ENCODE assay signal across 8 mouse cellular contexts in the genomic region with DNA sequence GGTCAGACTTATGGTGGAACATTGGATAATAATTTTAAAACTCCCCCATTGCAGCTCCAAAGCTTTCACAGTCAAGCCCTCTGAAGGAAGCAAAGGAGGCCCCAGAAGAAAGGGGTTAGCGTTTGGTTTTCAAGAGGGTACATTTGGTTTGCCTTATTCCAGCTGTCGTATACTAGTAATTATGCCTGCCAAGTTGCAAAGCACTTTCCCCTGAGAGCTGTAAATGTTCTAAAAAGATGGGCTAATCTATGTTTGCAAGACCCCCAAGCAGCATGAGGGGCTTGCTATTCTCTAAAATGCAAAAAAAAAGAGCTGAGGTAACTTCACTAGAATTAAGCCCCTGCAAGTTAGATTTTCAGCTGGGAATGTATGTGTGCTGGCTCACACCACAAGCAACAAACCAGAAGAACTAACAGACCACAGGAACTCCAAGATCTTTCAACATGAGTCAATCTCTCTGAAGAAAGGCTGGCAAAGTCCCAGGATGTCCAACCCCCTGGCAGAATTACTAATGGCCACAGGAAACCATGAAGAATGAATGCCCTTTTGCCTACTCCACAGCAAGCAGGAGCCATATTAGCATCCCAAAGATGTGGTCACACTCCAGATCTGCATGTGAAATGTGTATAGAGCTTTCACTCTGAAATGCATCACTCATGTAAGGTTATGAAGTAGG.
DNase-seq lines count a peak whose midpoint lies in the region; ATAC-seq and TF ChIP-seq lines count a peak whose summit lies in the region.

No protein-coding gene starts in this region.

- no peaks in the 10 kb centered on the region for H3K36me3 ChIP-seq in kidney, embryonic 16.5 days (ENCODE audit: insufficient read depth, low read length)

- H3K27me3 ChIP-seq in kidney, embryonic 16.5 days (ENCODE audit: insufficient read depth, low read length): no peaks in the 10 kb centered on the region
- H3K27me3 ChIP-seq in cerebellum, adult 2 months (ENCODE audit: control insufficient read depth, insufficient read depth, low read length): no peaks in the 10 kb centered on the region

- H3K9me3 ChIP-seq in kidney, embryonic 16.5 days (ENCODE audit: low read length): no peaks in the 10 kb centered on the region

- WGBS in kidney, embryonic 16.5 days: 44% methylated on average over 2 of the region's 2 CpGs
- 31% methylated on average over 2 of the region's 2 CpGs for WGBS in bone marrow, adult 2 months
- 32% methylated on average over 2 of the region's 2 CpGs for WGBS in cerebellum, adult 2 months

- no peak for ATAC-seq in kidney, embryonic 16.5 days (ENCODE audit: low FRiP score, low TSS enrichment)
- ATAC-seq in granulocyte monocyte progenitor cell, adult 5-6 weeks (replicated peaks; ENCODE audit: poor library complexity, severe bottlenecking): peak; percentile 54

- H3K4me1 ChIP-seq in kidney, embryonic 16.5 days (ENCODE audit: insufficient read depth, low read length): peaks cover 12% of the 10 kb centered on the region; the same call in 1 of the 2 replicates
- H3K4me1 ChIP-seq in bone marrow, adult 2 months (ENCODE audit: control insufficient read depth, insufficient read depth, low read length): no peaks in the 10 kb centered on the region
- no peaks in the 10 kb centered on the region for H3K4me1 ChIP-seq in cerebellum, adult 2 months (ENCODE audit: control insufficient read depth, insufficient read depth, low read length)

- H3K4me2 ChIP-seq in kidney, embryonic 16.5 days (replicated peaks; ENCODE audit: low read depth, low read length): 0 out of 2 replicates have a peak overlapping the region, but pooled peaks have one; percentile 1

- no peak for TF ChIP-seq POLR2A in bone marrow, adult 2 months (IDR thresholded peaks at IDR 0.05; ENCODE audit: borderline replicate concordance, control insufficient read depth, low read depth, low read length)
- no peak for TF ChIP-seq POLR2A in cerebellum, adult 2 months (IDR thresholded peaks at IDR 0.05; ENCODE audit: borderline replicate concordance, insufficient read depth, low read length)

- H3K9ac ChIP-seq in kidney, embryonic 16.5 days (replicated peaks; ENCODE audit: low read length): no peak overlapping the region

- no peak for TF ChIP-seq CTCF in bone marrow, adult 2 months (IDR thresholded peaks at IDR 0.05; ENCODE audit: control insufficient read depth, insufficient read depth, low read length)
- TF ChIP-seq CTCF in cerebellum, adult 2 months (IDR thresholded peaks at IDR 0.05; ENCODE audit: borderline replicate concordance, insufficient read depth, low read depth, low read length): no peak

- no peak for DNase-seq in kidney, adult 18-20 months
- peak; percentile 85 for DNase-seq in lung, postnatal 10 days
- no peak for DNase-seq in yolk sac, embryonic 10.5 days (ENCODE audit: low spot score)
- DNase-seq in spleen, postnatal 36 days (ENCODE audit: low spot score in 2 of 2): no peak
- no peak for DNase-seq in cerebellum, adult 2 months

- 0 out of 2 replicates have a peak overlapping the region, but pooled peaks have one; percentile 32 for H3K27ac ChIP-seq in kidney, embryonic 16.5 days (ENCODE audit: low read length)
- 0 out of 2 replicates have a peak overlapping the region, but pooled peaks have one; percentile 12 for H3K27ac ChIP-seq in bone marrow, adult 2 months (ENCODE audit: control insufficient read depth, insufficient read depth, low read depth, low read length, poor library complexity)
- H3K27ac ChIP-seq in cerebellum, adult 2 months (ENCODE audit: insufficient read depth, low read length): no peak overlapping the region

- H3K4me3 ChIP-seq in kidney, embryonic 16.5 days (ENCODE audit: low read length): no peak overlapping the region
- H3K4me3 ChIP-seq in bone marrow, adult 2 months (replicated peaks; ENCODE audit: control insufficient read depth, low read depth, low read length): no peak overlapping the region
- no peak overlapping the region for H3K4me3 ChIP-seq in cerebellum, adult 2 months (replicated peaks; ENCODE audit: insufficient read depth, low read depth, low read length)
